Mouse (Mus musculus): Measurements from ENCODE around the gene Rbms3. TPM values are rescaled to one million over a fixed set of nuclear protein-coding genes. Genes with fewer than 3 reads are reported as not detected.

Rbms3 gene
- polyA plus RNA-seq, 1 experiment from 2014 or later = 75.1 TPM

- Histone ChIP-seq H3K9ac (ENCODE audit: low read depth, low read length) (no peak overlapping the region), H3K4me2 (ENCODE audit: low read length) (no peak overlapping the region), H3K4me3 (ENCODE audit: low read length) (no peak overlapping the region), H3K27me3 (replicated peaks; ENCODE audit: control insufficient read depth, insufficient read depth, low read length) (no peaks in the 10 kb centered on the region), H3K36me3 (ENCODE audit: control insufficient read depth, insufficient read depth, low read length) (no peaks in the 10 kb centered on the region), H3K4me1 (ENCODE audit: control insufficient read depth, insufficient read depth, low read depth, low read length) (no peaks in the 10 kb centered on the region; the same call in 1 of the 2 replicates), H3K9me3 (ENCODE audit: control insufficient read depth, low read length) (no peaks in the 10 kb centered on the region), H3K27ac (ENCODE audit: low read depth, low read length) (no peak overlapping the region)
- WGBS = 86% methylated on average over 21 of the region's 21 CpGs
- ATAC-seq = no peak
Measured at GRCm38 (mm10) chr9:116976575-116977408, 652.9 kb downstream of the Rbms3 start.

- Histone ChIP-seq H3K27me3 (replicated peaks; ENCODE audit: control insufficient read depth, insufficient read depth, low read length) (no peaks in the 10 kb centered on the region), H3K4me1 (ENCODE audit: control insufficient read depth, insufficient read depth, low read depth, low read length) (no peaks in the 10 kb centered on the region; the same call in 1 of the 2 replicates), H3K9me3 (ENCODE audit: control insufficient read depth, low read length) (no peaks in the 10 kb centered on the region), H3K4me2 (ENCODE audit: low read length) (no peak overlapping the region), H3K9ac (ENCODE audit: low read depth, low read length) (no peak overlapping the region), H3K27ac (ENCODE audit: low read depth, low read length) (no peak overlapping the region), H3K36me3 (ENCODE audit: control insufficient read depth, insufficient read depth, low read length) (no peaks in the 10 kb centered on the region), H3K4me3 (ENCODE audit: low read length) (no peak overlapping the region)
- 89% methylated on average over 4 of the region's 4 CpGs for WGBS
- no peak for ATAC-seq
Measured at GRCm38 (mm10) chr9:116975269-116975668, 654.4 kb downstream of the Rbms3 start.

GRCm38 (mm10) chr9:116974134-116974533 is 655.6 kb downstream of the Rbms3 start:
- Histone ChIP-seq H3K4me3 (ENCODE audit: low read length) (no peak overlapping the region), H3K4me2 (ENCODE audit: low read length) (no peak overlapping the region), H3K9ac (ENCODE audit: low read depth, low read length) (no peak overlapping the region), H3K9me3 (ENCODE audit: control insufficient read depth, low read length) (no peaks in the 10 kb centered on the region), H3K27me3 (replicated peaks; ENCODE audit: control insufficient read depth, insufficient read depth, low read length) (no peaks in the 10 kb centered on the region), H3K27ac (ENCODE audit: low read depth, low read length) (no peak overlapping the region), H3K36me3 (ENCODE audit: control insufficient read depth, insufficient read depth, low read length) (no peaks in the 10 kb centered on the region), H3K4me1 (ENCODE audit: control insufficient read depth, insufficient read depth, low read depth, low read length) (no peaks in the 10 kb centered on the region; the same call in 1 of the 2 replicates)
- ATAC-seq = no peak
- 92% methylated on average over 3 of the region's 3 CpGs for WGBS

GRCm38 (mm10) chr9:116973594-116973993 is 656.1 kb downstream of the Rbms3 start:
- peak; percentile 69; the same call in 1 of the 2 replicates for ATAC-seq
- no peak overlapping the region for H3K27ac ChIP-seq (ENCODE audit: low read depth, low read length)
- no peaks in the 10 kb centered on the region for H3K9me3 ChIP-seq (ENCODE audit: control insufficient read depth, low read length)

GRCm38 (mm10) chr9:116967317-116967716 is 662.4 kb downstream of the Rbms3 start:
- Histone ChIP-seq H3K4me2 (ENCODE audit: low read length) (no peak overlapping the region), H3K4me3 (ENCODE audit: low read length) (no peak overlapping the region), H3K36me3 (ENCODE audit: control insufficient read depth, insufficient read depth, low read length) (no peaks in the 10 kb centered on the region), H3K4me1 (ENCODE audit: control insufficient read depth, insufficient read depth, low read depth, low read length) (peaks cover 5% of the 10 kb centered on the region), H3K9ac (ENCODE audit: low read depth, low read length) (no peak overlapping the region), H3K9me3 (ENCODE audit: control insufficient read depth, low read length) (no peaks in the 10 kb centered on the region), H3K27ac (ENCODE audit: low read depth, low read length) (no peak overlapping the region), H3K27me3 (replicated peaks; ENCODE audit: control insufficient read depth, insufficient read depth, low read length) (no peaks in the 10 kb centered on the region)
- ATAC-seq = no peak
- 87% methylated on average over 3 of the region's 3 CpGs for WGBS

More at GRCm38 (mm10) chr9:116973594-116973993, 656.1 kb downstream of the Rbms3 start:
- Histone ChIP-seq H3K27me3 (replicated peaks; ENCODE audit: control insufficient read depth, insufficient read depth, low read length) (no peaks in the 10 kb centered on the region), H3K36me3 (ENCODE audit: control insufficient read depth, insufficient read depth, low read length) (no peaks in the 10 kb centered on the region), H3K9ac (ENCODE audit: low read depth, low read length) (no peak overlapping the region), H3K4me1 (ENCODE audit: control insufficient read depth, insufficient read depth, low read depth, low read length) (no peaks in the 10 kb centered on the region; the same call in 1 of the 2 replicates), H3K4me3 (ENCODE audit: low read length) (no peak overlapping the region), H3K4me2 (ENCODE audit: low read length) (no peak overlapping the region)
- whole genome bisulfite sequencing = 41% methylated on average over 2 of the region's 2 CpGs

GRCm38 (mm10) chr9:116965691-116966090 is 664.0 kb downstream of the Rbms3 start:
- Histone ChIP-seq H3K4me1 (ENCODE audit: control insufficient read depth, insufficient read depth, low read depth, low read length) (peaks cover 5% of the 10 kb centered on the region), H3K9me3 (ENCODE audit: control insufficient read depth, low read length) (no peaks in the 10 kb centered on the region; the same call in 1 of the 2 replicates), H3K4me2 (ENCODE audit: low read length) (no peak overlapping the region), H3K4me3 (ENCODE audit: low read length) (no peak overlapping the region), H3K27me3 (replicated peaks; ENCODE audit: control insufficient read depth, insufficient read depth, low read length) (no peaks in the 10 kb centered on the region), H3K36me3 (ENCODE audit: control insufficient read depth, insufficient read depth, low read length) (no peaks in the 10 kb centered on the region), H3K9ac (ENCODE audit: low read depth, low read length) (no peak overlapping the region), H3K27ac (ENCODE audit: low read depth, low read length) (no peak overlapping the region)
- WGBS = 52% methylated on average over 6 of the region's 6 CpGs
- no peak for ATAC-seq

- Histone ChIP-seq H3K9me3 (ENCODE audit: control insufficient read depth, low read length) (no peaks in the 10 kb centered on the region; the same call in 1 of the 2 replicates), H3K27ac (ENCODE audit: low read depth, low read length) (no peak overlapping the region), H3K4me3 (ENCODE audit: low read length) (no peak overlapping the region), H3K27me3 (replicated peaks; ENCODE audit: control insufficient read depth, insufficient read depth, low read length) (no peaks in the 10 kb centered on the region), H3K9ac (ENCODE audit: low read depth, low read length) (no peak overlapping the region), H3K4me1 (ENCODE audit: control insufficient read depth, insufficient read depth, low read depth, low read length) (no peaks in the 10 kb centered on the region), H3K4me2 (ENCODE audit: low read length) (no peak overlapping the region), H3K36me3 (ENCODE audit: control insufficient read depth, insufficient read depth, low read length) (no peaks in the 10 kb centered on the region)
- no peak for ATAC-seq
- 92% methylated on average over 2 of the region's 2 CpGs for WGBS
Measured at GRCm38 (mm10) chr9:116956156-116956555, 673.6 kb downstream of the Rbms3 start.

GRCm38 (mm10) chr9:116948211-116948610 is 681.5 kb downstream of the Rbms3 start:
- no peaks in the 10 kb centered on the region for H3K9me3 ChIP-seq (ENCODE audit: control insufficient read depth, low read length)
- no peak overlapping the region for H3K27ac ChIP-seq (ENCODE audit: low read depth, low read length)
- H3K9ac ChIP-seq (ENCODE audit: low read depth, low read length) = no peak overlapping the region
- H3K4me2 ChIP-seq (ENCODE audit: low read length) = no peak overlapping the region
- H3K27me3 ChIP-seq (replicated peaks; ENCODE audit: control insufficient read depth, insufficient read depth, low read length) = no peaks in the 10 kb centered on the region
- H3K4me1 ChIP-seq (ENCODE audit: control insufficient read depth, insufficient read depth, low read depth, low read length) = no peaks in the 10 kb centered on the region
- 63% methylated on average over 3 of the region's 3 CpGs for WGBS
- H3K36me3 ChIP-seq (ENCODE audit: control insufficient read depth, insufficient read depth, low read length) = no peaks in the 10 kb centered on the region
- H3K4me3 ChIP-seq (ENCODE audit: low read length) = no peak overlapping the region
- no peak for ATAC-seq

- 86% methylated on average over 4 of the region's 4 CpGs for WGBS
- H3K4me3 ChIP-seq (ENCODE audit: low read length) = no peak overlapping the region
- ATAC-seq = no peak
- no peaks in the 10 kb centered on the region for H3K9me3 ChIP-seq (ENCODE audit: control insufficient read depth, low read length)
- H3K4me1 ChIP-seq (ENCODE audit: control insufficient read depth, insufficient read depth, low read depth, low read length) = no peaks in the 10 kb centered on the region
- H3K9ac ChIP-seq (ENCODE audit: low read depth, low read length) = no peak overlapping the region
- H3K27ac ChIP-seq (ENCODE audit: low read depth, low read length) = no peak overlapping the region
- no peaks in the 10 kb centered on the region for H3K27me3 ChIP-seq (replicated peaks; ENCODE audit: control insufficient read depth, insufficient read depth, low read length)
- no peak overlapping the region for H3K4me2 ChIP-seq (ENCODE audit: low read length)
- no peaks in the 10 kb centered on the region for H3K36me3 ChIP-seq (ENCODE audit: control insufficient read depth, insufficient read depth, low read length)
Measured at GRCm38 (mm10) chr9:116947369-116947768, 682.3 kb downstream of the Rbms3 start.
